Mouse (Mus musculus) erythroblast, embryonic 14.5 days (primary cell): ENCODE measurements around the gene Thada.

Experiments
- GATA1 ChIP-seq: IDR thresholded peaks from 2 replicates; pipeline ENCODE4 v1.6.1; 2012; ENCODE audit warnings: low read length, inconsistent platforms, mixed read lengths
- TAL1 ChIP-seq: IDR thresholded peaks from 3 replicates; pipeline ENCODE4 v1.6.1; 2012; ENCODE audit warnings: low read length, inconsistent platforms, mixed read lengths

DNA sequence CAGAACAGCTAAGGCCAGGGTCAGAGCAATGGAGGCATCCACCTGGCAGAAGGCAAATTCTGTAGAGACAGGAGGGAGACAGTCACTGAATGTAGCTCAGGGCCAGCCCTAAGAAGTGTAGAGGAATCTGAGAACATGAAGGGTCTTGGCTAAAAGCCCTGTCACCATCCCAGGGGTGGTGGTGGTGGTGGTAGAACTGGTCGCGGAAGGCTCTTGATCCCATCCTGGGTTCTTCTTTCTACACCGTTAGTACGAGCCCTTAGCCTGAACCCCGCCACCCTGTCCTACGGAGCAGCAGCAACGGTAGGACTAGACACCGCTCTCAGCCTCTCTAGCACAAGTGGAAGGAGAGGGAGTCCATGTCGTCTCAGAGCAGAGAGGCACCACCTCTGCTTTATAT lies 272.6 kb downstream of the Thada start:
- TF ChIP-seq GATA1 (no peak), TAL1 (no peak)
